Mouse (Mus musculus) kidney, adult 2 months (tissue): Measurements from ENCODE around the gene Ttc3. TPM values are rescaled to one million over a fixed set of nuclear protein-coding genes. Genes with fewer than 3 reads are reported as not detected.

Experiments used
- DNase-seq: peaks from one replicate; pipeline ENCODE4 v3.0.0; 2021
- H3K27ac ChIP-seq: fragments of 200-500 bp; 2 replicates; pipeline ENCODE4 v1.5.1; 2012; ENCODE audit warnings: low read depth, low read length, control low read depth, inconsistent platforms; ENCODE audit not compliant: insufficient read depth
- H3K27me3 ChIP-seq: fragments of 200-500 bp; replicated peaks from 2 replicates; pipeline ENCODE4 v1.6.1; 2012; ENCODE audit warnings: mild to moderate bottlenecking, moderate library complexity, low read length, inconsistent platforms; ENCODE audit not compliant: control insufficient read depth, insufficient read depth
- H3K36me3 ChIP-seq: fragments of 200-500 bp; 2 replicates; pipeline ENCODE4 v1.6.1; 2012; ENCODE audit warnings: mild to moderate bottlenecking, moderate library complexity, low read length, inconsistent platforms; ENCODE audit not compliant: control insufficient read depth, insufficient read depth
- H3K4me1 ChIP-seq: fragments of 200-500 bp; 2 replicates; pipeline ENCODE4 v1.6.1; 2011; ENCODE audit warnings: low read length; ENCODE audit not compliant: control insufficient read depth, insufficient read depth
- H3K4me3 ChIP-seq: fragments of 200-500 bp; 2 replicates; pipeline ENCODE4 v1.5.1; 2011; ENCODE audit warnings: mild to moderate bottlenecking, low read depth, low read length, control low read depth; ENCODE audit not compliant: insufficient read depth
- CTCF ChIP-seq: fragments of 200-500 bp; conservative IDR thresholded peaks from 2 replicates; pipeline ENCODE4 v1.5.1; 2011; ENCODE audit warnings: low read depth, mild to moderate bottlenecking, control low read depth, low read length, moderate library complexity, mixed read lengths; ENCODE audit not compliant: insufficient read depth, insufficient read length
- POLR2A ChIP-seq: fragments of 200-500 bp; IDR thresholded peaks from one replicate; pipeline ENCODE4 v1.6.1; 2011; ENCODE audit warnings: low read depth, low read length, control low read depth
- WGBS: fragments of 180-500 bp; shearing (Covaris S2); methylation state at CpG from one replicate; pipeline ENCODE4 v1.1.7; 2018; 5-methylcytosine and 5-hydroxymethylcytosine counted together
- polyA plus RNA-seq: library from polyadenylated mRNA; depleted of rRNA; stranded (reverse); fragments of >200 nt; gene quantifications from 2 replicates; pipeline ENCODE4 v1.2.3, GENCODE M21; 2012

Gene Ttc3
- polyA plus RNA-seq, 1 experiment, result 22.2 TPM

DNA sequence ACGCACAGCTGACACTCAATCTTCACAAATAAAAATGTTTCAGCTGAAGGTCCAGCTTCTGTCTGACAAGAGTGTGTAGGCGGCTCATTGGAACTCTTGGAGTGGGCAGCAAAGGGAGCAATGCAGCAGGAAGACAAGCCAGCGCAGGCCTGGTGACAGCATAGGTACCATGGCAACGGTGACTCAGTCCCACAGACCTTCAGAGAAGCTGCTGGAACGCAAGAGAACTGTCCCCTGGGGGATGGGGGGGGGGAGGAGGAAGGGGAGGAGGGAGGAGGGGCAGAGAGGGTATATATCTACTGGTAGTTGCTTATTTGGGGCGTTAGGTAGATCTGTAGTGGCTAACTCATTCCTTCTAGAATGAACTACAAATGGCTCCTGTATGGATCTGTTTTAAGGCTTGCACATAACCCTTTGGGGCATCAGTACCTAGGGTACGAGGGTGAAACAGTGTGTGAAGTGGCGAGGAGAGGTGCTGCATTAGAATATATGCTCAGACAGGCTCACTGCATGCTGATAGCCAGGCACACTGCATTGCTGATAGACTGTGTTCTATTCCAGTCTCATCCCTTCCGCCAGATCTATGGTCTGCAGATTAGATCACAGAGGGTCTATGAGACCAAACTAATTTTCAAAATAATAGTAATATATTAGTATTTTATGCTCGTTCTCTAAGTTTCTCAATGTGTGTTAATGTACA, 8.1 kb upstream of the Ttc3 start:
- DNase-seq, result no peak
- no peaks in the 10 kb centered on the region for H3K4me1 ChIP-seq
- no peak for TF ChIP-seq POLR2A
- TF ChIP-seq CTCF, result no peak
- H3K27me3 ChIP-seq, result no peaks in the 10 kb centered on the region
- no peaks in the 10 kb centered on the region; the same call in 1 of the 2 replicates for H3K36me3 ChIP-seq
- H3K4me3 ChIP-seq, result no peak overlapping the region
- WGBS, result 50% methylated on average over 10 of the region's 10 CpGs
- no peak overlapping the region for H3K27ac ChIP-seq

GRCm38 (mm10) chr16:94363814-94364213, 6.6 kb upstream of the Ttc3 start:
- no peak for TF ChIP-seq CTCF
- no peak for TF ChIP-seq POLR2A
- no peak for DNase-seq
- Histone ChIP-seq H3K4me1 (no peaks in the 10 kb centered on the region), H3K4me3 (no peak overlapping the region), H3K27me3 (no peaks in the 10 kb centered on the region), H3K27ac (no peak overlapping the region), H3K36me3 (no peaks in the 10 kb centered on the region; the same call in 1 of the 2 replicates)
- 95% methylated on average over 4 of the region's 4 CpGs for WGBS

DNA sequence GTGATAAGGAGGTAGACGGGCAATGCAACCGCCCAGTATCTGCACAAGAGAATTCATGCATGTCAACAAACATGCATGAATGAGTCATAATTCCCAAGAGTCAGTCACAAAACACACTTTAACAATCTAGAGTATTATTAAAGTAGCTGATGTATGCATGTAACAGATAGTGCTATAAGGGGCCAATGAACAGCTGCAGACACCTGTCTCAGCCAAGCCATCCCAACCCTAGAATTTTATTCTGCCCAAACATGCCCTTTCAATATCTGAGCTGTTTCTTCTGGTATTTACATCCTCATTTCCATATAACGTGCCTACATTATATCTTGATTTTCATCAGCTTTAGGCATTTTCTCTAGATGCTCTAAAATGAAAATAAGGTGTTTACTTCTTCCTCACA, 5.0 kb upstream of the Ttc3 start:
- Histone ChIP-seq H3K4me3 (no peak overlapping the region), H3K27ac (no peak overlapping the region), H3K36me3 (no peaks in the 10 kb centered on the region; the same call in 1 of the 2 replicates), H3K4me1 (peaks cover 4% of the 10 kb centered on the region; the same call in 1 of the 2 replicates), H3K27me3 (no peaks in the 10 kb centered on the region)
- no peak for DNase-seq
- 85% methylated on average over 3 of the region's 3 CpGs for WGBS
- no peak for TF ChIP-seq POLR2A
- TF ChIP-seq CTCF, result no peak

- no peaks in the 10 kb centered on the region for H3K27me3 ChIP-seq
- peak overlapping the region; percentile 83 for H3K4me3 ChIP-seq
- DNase-seq, result no peak
- TF ChIP-seq POLR2A, result no peak
- no peak for TF ChIP-seq CTCF
- peaks cover 4% of the 10 kb centered on the region; the same call in 1 of the 2 replicates for H3K4me1 ChIP-seq
- WGBS, result 2% methylated on average over 6 of the region's 6 CpGs
- H3K36me3 ChIP-seq, result no peaks in the 10 kb centered on the region; the same call in 1 of the 2 replicates
- H3K27ac ChIP-seq, result peak overlapping the region; percentile 99
Observed at GRCm38 (mm10) chr16:94369596-94370172, 734 bp upstream of the Ttc3 start.

DNA sequence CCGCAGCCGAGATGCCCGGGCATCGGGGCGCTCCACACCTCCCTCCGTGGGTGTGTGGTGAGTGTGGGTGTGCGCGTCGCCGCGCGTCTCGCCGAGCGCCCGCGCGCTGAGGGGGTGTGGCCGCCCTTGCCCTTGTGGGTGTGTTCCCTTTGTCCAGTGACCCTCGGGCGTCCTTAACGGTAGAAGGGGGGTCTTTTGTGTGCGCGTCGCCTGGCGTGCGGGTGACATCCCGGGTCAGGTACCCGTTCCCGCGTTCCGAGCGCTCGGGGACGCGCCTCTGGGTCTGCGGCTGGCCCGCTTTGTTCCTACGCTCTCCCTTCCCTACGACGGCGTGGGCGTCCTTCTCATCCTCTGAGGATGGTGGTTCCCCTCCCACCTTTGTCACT, 490 bp downstream of the Ttc3 start:
- TF ChIP-seq POLR2A (no peak), CTCF (no peak)
- H3K27ac ChIP-seq, result peak overlapping the region; percentile 99
- H3K4me3 ChIP-seq, result peak overlapping the region; percentile 83
- no peaks in the 10 kb centered on the region for H3K27me3 ChIP-seq
- H3K4me1 ChIP-seq, result peaks cover 6% of the 10 kb centered on the region; the same call in 1 of the 2 replicates
- WGBS, result under 1% methylated on average over 42 of the region's 43 CpGs
- peak; percentile 81 for DNase-seq
- no peaks in the 10 kb centered on the region; the same call in 1 of the 2 replicates for H3K36me3 ChIP-seq

DNA sequence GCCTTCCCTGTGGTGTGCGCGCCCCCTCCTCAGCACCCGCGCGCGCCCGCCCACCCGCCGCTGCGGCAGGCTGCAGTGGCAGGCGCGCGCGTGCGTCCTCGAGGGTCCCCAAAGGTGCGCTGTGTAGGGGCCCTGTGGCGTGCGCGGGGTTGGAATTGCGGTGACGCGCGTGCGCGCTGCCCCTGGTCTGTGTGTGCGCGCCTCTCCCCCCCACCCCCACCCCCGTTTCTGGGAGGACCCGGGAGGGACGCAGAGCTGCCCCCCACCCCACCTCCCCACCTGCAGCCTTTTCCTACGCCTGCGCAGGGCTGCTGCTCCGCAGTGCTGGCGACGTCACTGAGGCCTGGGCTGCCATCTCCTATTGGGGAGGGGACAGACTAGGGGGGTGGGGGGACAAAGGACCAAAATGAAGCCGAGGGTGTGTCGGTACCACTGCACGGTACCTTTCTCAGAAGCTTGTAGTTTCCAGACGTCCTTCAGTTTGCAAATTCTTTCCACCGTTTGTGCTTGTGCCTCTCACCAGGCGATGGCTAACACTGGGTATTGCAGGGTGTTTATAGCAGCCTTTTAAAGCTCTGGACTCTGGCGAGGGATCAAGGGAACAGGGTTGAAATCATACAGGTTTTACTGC, 998 bp downstream of the Ttc3 start, which contains the start of gene Pigp:
Gene Pigp (minus strand): TSS at position 542 of the 631 bp plus-strand sequence.
- H3K4me1 ChIP-seq, result peaks cover 6% of the 10 kb centered on the region; the same call in 1 of the 2 replicates
- 1% methylated on average over 42 of the region's 43 CpGs for WGBS

More for the DNA sequence above, 998 bp downstream of the Ttc3 start, which contains the start of gene Pigp:
- no peaks in the 10 kb centered on the region; the same call in 1 of the 2 replicates for H3K36me3 ChIP-seq
- peak within 1 kb of the TSS; percentile 83 for H3K4me3 ChIP-seq
- TF ChIP-seq POLR2A (no peak), CTCF (peak; percentile 27; the same call in 1 of the 2 replicates)
- peak within 1 kb of the TSS; percentile 99 for H3K27ac ChIP-seq
- no peaks in the 10 kb centered on the region for H3K27me3 ChIP-seq
- peak; percentile 74 for DNase-seq
